Comparison of ENCODE assay signal across 8 mouse cellular contexts in the genomic region with DNA sequence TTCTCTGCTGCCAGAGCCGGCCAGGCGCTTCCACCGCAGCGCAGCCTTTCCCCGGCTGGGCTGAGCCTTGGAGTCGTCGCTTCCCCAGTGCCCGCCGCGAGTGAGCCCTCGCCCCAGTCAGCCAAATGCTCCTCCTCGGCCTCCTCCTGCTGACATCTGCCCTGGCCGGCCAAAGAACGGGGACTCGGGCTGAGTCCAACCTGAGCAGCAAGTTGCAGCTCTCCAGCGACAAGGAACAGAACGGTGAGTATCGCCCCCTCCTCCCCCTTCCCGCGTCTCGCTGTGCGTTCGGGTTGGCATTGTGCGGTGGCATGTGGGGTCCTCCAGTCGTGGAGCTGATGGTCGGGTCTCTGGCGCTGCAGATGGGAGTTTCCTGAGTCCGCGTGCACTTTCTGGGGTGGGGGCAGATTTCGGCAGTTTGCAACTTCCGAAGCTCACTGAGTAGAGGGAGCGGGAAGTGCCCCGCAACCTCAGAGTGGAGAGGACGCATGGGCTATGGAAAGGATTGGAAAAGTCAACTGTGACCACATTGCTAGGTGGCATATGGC. TPM values are rescaled to one million over a fixed set of nuclear protein-coding genes. Genes with fewer than 3 reads are reported as not detected.
DNase-seq lines count a peak whose midpoint lies in the region; ATAC-seq and TF ChIP-seq lines count a peak whose summit lies in the region.

No protein-coding gene starts in this region.

- under 1% methylated on average over 34 of the region's 34 CpGs for WGBS in embryonic facial prominence, embryonic 12.5 days
- WGBS in lung, postnatal 0 days, result 0% methylated on average over 33 of the region's 34 CpGs

- H3K36me3 ChIP-seq in embryonic facial prominence, embryonic 12.5 days, result no peaks in the 10 kb centered on the region
- H3K36me3 ChIP-seq in lung, postnatal 0 days (ENCODE audit: insufficient read depth, low read length), result no peaks in the 10 kb centered on the region

- peaks cover 9% of the 10 kb centered on the region; the same call in 1 of the 2 replicates for H3K4me1 ChIP-seq in embryonic facial prominence, embryonic 12.5 days
- H3K4me1 ChIP-seq in lung, postnatal 0 days (ENCODE audit: insufficient read depth, low read depth, low read length), result peaks cover 3% of the 10 kb centered on the region; the same call in 1 of the 2 replicates

- intact Hi-C loops in heart, postnatal 10 days (cut with DNase I), result loop anchor here (2.0 to 10.0 kb wide), 3 partner anchors 80 to 953 kb away; no protein-coding TSS in a partner anchor

- H3K27me3 ChIP-seq in embryonic facial prominence, embryonic 12.5 days, result no peaks in the 10 kb centered on the region
- no peaks in the 10 kb centered on the region for H3K27me3 ChIP-seq in lung, postnatal 0 days (replicated peaks; ENCODE audit: insufficient read depth, low read length)

- H3K9me3 ChIP-seq in embryonic facial prominence, embryonic 12.5 days, result no peaks in the 10 kb centered on the region
- no peaks in the 10 kb centered on the region for H3K9me3 ChIP-seq in lung, postnatal 0 days (ENCODE audit: low read length)

- peak overlapping the region; percentile 75 for H3K9ac ChIP-seq in embryonic facial prominence, embryonic 12.5 days
- H3K9ac ChIP-seq in lung, postnatal 0 days (replicated peaks; ENCODE audit: low read depth), result peak overlapping the region; percentile 39; the same call in 1 of the 2 replicates

- peak overlapping the region; percentile 76 for H3K4me3 ChIP-seq in embryonic facial prominence, embryonic 12.5 days
- peak overlapping the region; percentile 68 for H3K4me3 ChIP-seq in lung, postnatal 0 days (ENCODE audit: low read depth, low read length)

- ATAC-seq in embryonic facial prominence, embryonic 12.5 days (ENCODE audit: insufficient number of reproducible peaks, insufficient read depth, low FRiP score, low TSS enrichment), result 0 out of 2 replicates have a peak, but pooled peaks have one; percentile 18
- peak; percentile 43 for ATAC-seq in lung, postnatal 0 days

- TF ChIP-seq CTCF in lung, postnatal 0 days (IDR thresholded peaks at IDR 0.05), result no peak

- H3K27ac ChIP-seq in embryonic facial prominence, embryonic 12.5 days, result peak overlapping the region; percentile 92
- no peak overlapping the region for H3K27ac ChIP-seq in lung, postnatal 0 days (ENCODE audit: low read length)

- DNase-seq in 3T3-L1 (ENCODE audit: low read depth, low spot score), result peak; percentile 68
- peak; percentile 77 for DNase-seq in adrenal gland, adult 2 months
- DNase-seq in heart, postnatal 10 days, result peak; percentile 36 to 43
- DNase-seq in kidney, postnatal 25 days, result peak; percentile 67 to 84
- DNase-seq in lung, postnatal 0 days (ENCODE audit: low spot score), result peak; percentile 31
- peak; percentile 36 for DNase-seq in ovary, postnatal 14 days (ENCODE audit: low spot score)
- peak; percentile 18 to 42 for DNase-seq in urinary bladder, postnatal 36 days (ENCODE audit: low spot score in 2 of 2)

- peak overlapping the region; percentile 71 for H3K4me2 ChIP-seq in embryonic facial prominence, embryonic 12.5 days (replicated peaks)
- H3K4me2 ChIP-seq in lung, postnatal 0 days (replicated peaks; ENCODE audit: low read depth, low read length), result peak overlapping the region; percentile 96

- TF ChIP-seq EP300 in lung, postnatal 0 days (IDR thresholded peaks at IDR 0.05), result no peak

RNA-seq across cellular contexts. Expression of gene Pdgfc, which starts 1.2 kb away (rescaled TPM):
- 10 to 100 TPM in 1 of 2 experiments, 1 to 10 TPM in 1; 6.0 to 11.3 TPM for total RNA-seq in adrenal gland, adult 2 months (2021)
- 4.1 and 4.9 TPM in 2 replicates for polyA plus RNA-seq in adrenal gland, adult 2 months (2012; rRNA removed)
- polyA plus RNA-seq in embryonic facial prominence, embryonic 12.5 days (2016; fragmentation: Nextera tagmentation; extraction: Ambion mirVana), result 45.4 and 45.9 TPM in 2 replicates
- 1 to 10 TPM; 2.5 TPM for total RNA-seq in heart, postnatal 10 days (2021)
- polyA plus RNA-seq in lung, postnatal 0 days (2015; fragmentation: Nextera tagmentation; extraction: Ambion mirVana), result 2.2 and 2.3 TPM in 2 replicates
